Mouse (Mus musculus) embryonic facial prominence, embryonic 11.5 days (tissue): ENCODE results near the gene Depdc1b. TPM values are rescaled to one million over a fixed set of nuclear protein-coding genes. Genes with fewer than 3 reads are reported as not detected.

Source experiments
- ATAC-seq: fragments of 200-750 bp; cut with Nextera tagmentation; replicated peaks from 2 replicates; pipeline ENCODE4 v1.8.0; 2017; ENCODE audit warnings: low read depth; ENCODE audit not compliant: insufficient number of reproducible peaks, low FRiP score, low TSS enrichment
- DNase-seq: peaks from one replicate; pipeline ENCODE4 v3.0.0-alpha.2; 2015; ENCODE audit warnings: low spot score
- H3K27ac ChIP-seq: fragments of 300-500 bp; sonication (generic); replicated peaks from 2 replicates; pipeline ENCODE4 v1.5.1; 2014; ENCODE audit warnings: mild to moderate bottlenecking, low read depth, low read length, control low read depth
- H3K27me3 ChIP-seq: fragments of 300-500 bp; sonication (generic); 2 replicates; pipeline ENCODE4 v1.6.1; 2014; ENCODE audit warnings: mild to moderate bottlenecking, low read length, moderate library complexity, mixed read lengths; ENCODE audit not compliant: control insufficient read depth, insufficient read depth
- H3K36me3 ChIP-seq: fragments of 300-500 bp; sonication (generic); replicated peaks from 2 replicates; pipeline ENCODE4 v1.6.1; 2014; ENCODE audit warnings: low read depth, mild to moderate bottlenecking, low read length, moderate library complexity, mixed read lengths; ENCODE audit not compliant: control insufficient read depth, insufficient read depth
- H3K4me1 ChIP-seq: fragments of 300-500 bp; sonication (generic); 2 replicates; pipeline ENCODE4 v1.6.1; 2014; ENCODE audit warnings: low read length, mixed read lengths; ENCODE audit not compliant: control insufficient read depth, insufficient read depth
- H3K4me2 ChIP-seq: fragments of 300-500 bp; sonication (generic); 2 replicates; pipeline ENCODE4 v1.6.1; 2014; ENCODE audit warnings: low read depth, mild to moderate bottlenecking, control low read depth, low read length, moderate library complexity
- H3K4me3 ChIP-seq: fragments of 300-500 bp; sonication (generic); 2 replicates; pipeline ENCODE4 v1.5.1; 2014; ENCODE audit warnings: low read depth, low read length, control low read depth
- H3K9ac ChIP-seq: fragments of 300-500 bp; sonication (generic); replicated peaks from 2 replicates; pipeline ENCODE4 v1.6.1; 2014; ENCODE audit warnings: mild to moderate bottlenecking, control low read depth, low read length
- H3K9me3 ChIP-seq: fragments of 300-500 bp; sonication (generic); replicated peaks from 2 replicates; pipeline ENCODE4 v1.6.1; 2016; ENCODE audit warnings: mild to moderate bottlenecking, low read length, inconsistent platforms, mixed read lengths; ENCODE audit not compliant: control insufficient read depth
- WGBS: fragments of 180-500 bp; shearing (Covaris S2); extraction: QIAGEN DNeasy Blood & Tissue Kit; methylation state at CpG from one replicate; pipeline ENCODE4 v1.1.7; 2014; 5-methylcytosine and 5-hydroxymethylcytosine counted together
- polyA plus RNA-seq: library from polyadenylated mRNA; unstranded; fragments of >200 nt; fragmentation: Nextera tagmentation; extraction: Ambion mirVana; gene quantifications from 2 replicates; pipeline ENCODE4 v1.2.1, GENCODE M21; 2014

Gene Depdc1b
- polyA plus RNA-seq, 1 experiment from 2014 or later, result 15.7 TPM

DNA sequence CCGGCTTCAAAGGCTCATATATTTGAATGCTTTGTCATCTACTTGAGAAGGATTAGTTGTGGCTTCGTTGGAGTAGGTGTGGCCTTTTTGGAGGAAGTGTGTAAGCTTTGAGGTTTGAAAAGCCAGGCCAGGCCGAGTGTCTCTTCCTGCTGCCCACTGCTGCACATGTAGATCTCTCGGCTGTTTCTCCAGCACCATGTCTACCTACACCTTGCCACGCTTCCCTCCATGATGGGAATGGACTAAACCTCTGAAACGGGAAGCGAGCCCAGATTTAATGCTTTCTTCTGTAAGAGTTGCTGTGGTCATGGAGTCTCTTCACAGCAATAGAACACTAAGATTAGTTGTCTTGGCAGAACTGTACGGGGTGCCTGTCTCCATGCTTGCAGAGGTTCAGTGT, 4.1 kb downstream of the Depdc1b start:
- Histone ChIP-seq H3K36me3 (no peaks in the 10 kb centered on the region; the same call in 1 of the 2 replicates), H3K27ac (no peak overlapping the region), H3K9ac (no peak overlapping the region), H3K9me3 (no peaks in the 10 kb centered on the region), H3K4me1 (no peaks in the 10 kb centered on the region), H3K4me2 (no peak overlapping the region), H3K4me3 (no peak overlapping the region), H3K27me3 (no peaks in the 10 kb centered on the region)
- DNase-seq (no peak), ATAC-seq (no peak)
- WGBS, result 93% methylated on average over 8 of the region's 8 CpGs

DNA sequence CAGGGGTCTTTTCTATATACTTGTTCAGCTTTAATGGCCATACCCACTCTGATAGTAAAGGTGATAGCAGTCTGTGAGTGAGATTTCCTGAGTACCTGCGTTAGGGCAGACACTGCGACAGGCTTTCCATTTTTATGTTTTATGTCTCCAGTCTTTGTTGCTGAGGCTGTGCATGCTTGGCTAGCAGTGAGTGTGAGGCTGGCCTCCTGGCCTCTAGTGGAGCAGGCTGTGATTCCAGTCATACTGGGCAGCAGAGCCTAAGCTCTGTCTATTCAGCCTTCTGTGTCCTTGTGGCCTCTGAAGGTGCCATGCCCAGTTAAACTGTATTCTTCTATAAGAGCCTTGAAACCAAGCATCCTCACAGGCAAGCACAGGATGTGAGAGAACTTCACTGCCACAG, 6.3 kb downstream of the Depdc1b start:
- no peaks in the 10 kb centered on the region for H3K9me3 ChIP-seq
- H3K36me3 ChIP-seq, result no peaks in the 10 kb centered on the region; the same call in 1 of the 2 replicates
- no peaks in the 10 kb centered on the region for H3K27me3 ChIP-seq

DNA sequence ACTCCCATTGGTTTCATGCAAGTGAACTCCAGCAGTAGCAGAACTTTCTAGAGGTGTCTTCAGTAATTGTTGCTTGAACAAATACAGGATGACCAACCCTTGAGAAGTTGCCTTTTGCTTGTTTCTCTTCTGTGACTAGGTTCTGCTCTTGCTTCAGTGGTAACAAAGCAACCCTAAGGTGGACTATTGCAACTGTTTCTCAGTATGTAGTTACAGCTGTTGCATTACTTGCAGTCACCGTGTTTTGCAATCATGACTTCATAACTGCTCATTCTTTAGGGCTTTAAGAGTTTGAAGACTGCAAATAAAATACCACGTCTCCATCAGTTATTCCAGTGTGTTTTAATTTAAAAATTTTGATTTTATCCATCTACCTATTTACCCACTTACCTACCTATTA, 7.2 kb downstream of the Depdc1b start:
- Histone ChIP-seq H3K27me3 (no peaks in the 10 kb centered on the region), H3K36me3 (no peaks in the 10 kb centered on the region; the same call in 1 of the 2 replicates), H3K27ac (no peak overlapping the region), H3K9me3 (no peaks in the 10 kb centered on the region), H3K4me3 (no peak overlapping the region), H3K4me1 (no peaks in the 10 kb centered on the region), H3K4me2 (no peak overlapping the region), H3K9ac (no peak overlapping the region)
- no peak for DNase-seq
- WGBS, result 91% methylated on average over 2 of the region's 2 CpGs
- ATAC-seq, result no peak

More for the DNA sequence above, 6.3 kb downstream of the Depdc1b start:
- no peaks in the 10 kb centered on the region for H3K4me1 ChIP-seq
- no peak overlapping the region for H3K9ac ChIP-seq
- H3K4me2 ChIP-seq, result no peak overlapping the region
- H3K4me3 ChIP-seq, result no peak overlapping the region
- H3K27ac ChIP-seq, result no peak overlapping the region
- 94% methylated on average over 2 of the region's 2 CpGs for WGBS
- no peak for DNase-seq
- ATAC-seq, result no peak

DNA sequence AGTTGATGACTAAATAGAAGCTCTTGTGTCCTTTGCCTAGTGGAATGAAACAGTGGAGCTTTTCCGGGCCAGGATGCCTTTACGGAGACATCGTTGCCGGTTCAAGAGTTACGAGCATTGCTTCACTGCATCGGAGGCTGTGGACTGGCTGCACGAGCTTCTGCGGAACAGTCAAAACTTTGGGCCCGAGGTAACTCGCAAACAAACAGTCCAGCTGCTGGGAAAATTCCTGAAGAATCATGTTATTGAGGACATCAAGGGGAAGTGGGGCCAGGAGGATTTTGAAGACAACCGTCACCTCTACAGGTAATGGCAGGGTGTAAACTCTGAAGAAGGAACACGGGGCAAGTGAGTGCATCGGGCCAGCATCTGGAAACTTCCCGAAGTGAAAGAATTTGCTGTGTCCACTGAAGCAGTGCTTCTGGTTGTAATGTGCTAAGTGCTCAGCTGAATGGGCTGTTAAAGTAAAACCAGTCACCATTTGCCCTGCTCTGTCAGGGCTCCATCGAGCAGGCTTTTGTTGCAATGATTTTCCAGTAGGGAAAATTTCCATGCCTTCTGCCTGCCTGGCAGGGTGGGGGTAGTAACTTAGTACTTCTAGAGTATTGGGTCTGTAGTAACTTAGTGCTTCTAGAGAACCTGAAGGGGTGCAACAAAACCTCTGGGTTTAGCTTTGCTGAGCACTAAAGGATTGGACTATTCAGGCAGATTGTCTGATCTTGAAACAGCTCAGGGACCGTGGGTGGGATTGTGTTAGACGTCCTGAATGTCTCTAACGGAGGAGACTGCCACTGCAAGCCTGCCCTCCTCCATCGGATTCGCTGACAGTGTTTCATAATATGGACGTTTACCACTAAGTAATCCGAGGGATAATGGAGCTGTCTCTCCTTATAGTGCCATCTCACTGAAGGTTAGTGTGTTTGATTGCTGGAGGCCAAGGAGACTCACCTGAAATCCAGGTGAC, 8.0 kb downstream of the Depdc1b start:
- no peak overlapping the region for H3K4me2 ChIP-seq
- no peak overlapping the region for H3K27ac ChIP-seq
- no peaks in the 10 kb centered on the region; the same call in 1 of the 2 replicates for H3K36me3 ChIP-seq
- H3K9ac ChIP-seq, result no peak overlapping the region
- H3K4me1 ChIP-seq, result no peaks in the 10 kb centered on the region
- no peaks in the 10 kb centered on the region for H3K9me3 ChIP-seq
- DNase-seq (no peak), ATAC-seq (no peak)
- WGBS, result 93% methylated on average over 22 of the region's 22 CpGs
- H3K4me3 ChIP-seq, result no peak overlapping the region
- H3K27me3 ChIP-seq, result no peaks in the 10 kb centered on the region

DNA sequence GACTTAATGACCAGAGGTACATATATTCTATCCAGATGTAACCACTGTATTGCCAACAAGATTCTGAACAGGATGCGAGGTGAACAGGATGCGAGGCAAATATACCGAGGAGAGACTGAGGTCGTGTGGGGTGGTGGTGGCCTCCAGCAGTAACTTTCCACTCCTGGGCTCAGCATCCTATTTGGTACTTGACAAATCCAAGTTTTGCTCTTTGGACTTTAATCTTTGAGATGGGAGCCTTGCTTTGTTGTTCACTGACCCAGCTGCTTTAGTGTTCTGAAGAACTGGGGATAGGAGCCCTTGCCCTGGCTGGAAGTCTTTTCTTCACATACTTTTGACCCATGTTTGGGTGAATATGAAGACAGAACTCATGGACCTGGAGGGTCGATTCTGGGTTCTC, 9.7 kb downstream of the Depdc1b start:
- H3K4me1 ChIP-seq, result no peaks in the 10 kb centered on the region
- H3K9me3 ChIP-seq, result no peaks in the 10 kb centered on the region
- H3K4me2 ChIP-seq, result no peak overlapping the region
- ATAC-seq, result no peak
- no peak overlapping the region for H3K9ac ChIP-seq
- 88% methylated on average over 5 of the region's 5 CpGs for WGBS
- H3K27me3 ChIP-seq, result no peaks in the 10 kb centered on the region
- no peak overlapping the region for H3K4me3 ChIP-seq
- H3K36me3 ChIP-seq, result no peaks in the 10 kb centered on the region; the same call in 1 of the 2 replicates
- no peak for DNase-seq
- H3K27ac ChIP-seq, result no peak overlapping the region

DNA sequence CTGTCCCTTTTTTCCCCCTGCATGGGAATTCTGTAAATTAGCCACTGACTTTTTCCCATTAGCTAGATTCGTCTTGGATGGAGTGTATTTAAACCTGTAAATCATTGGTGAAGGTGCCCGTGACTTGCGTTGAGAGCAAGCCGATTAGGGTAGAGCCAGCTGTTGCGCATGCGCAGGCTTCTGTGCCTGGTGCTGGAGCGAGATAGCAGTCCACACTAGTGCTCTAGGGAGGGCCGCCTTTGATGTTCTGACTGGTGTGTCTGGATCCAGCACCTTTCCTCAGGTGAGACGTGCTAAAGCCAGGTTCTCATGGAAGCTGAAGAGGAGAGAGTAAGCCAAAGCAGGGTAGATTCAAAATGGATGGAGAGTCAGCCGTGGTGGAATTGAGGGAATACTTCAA, 10.2 kb downstream of the Depdc1b start:
- no peak overlapping the region for H3K4me3 ChIP-seq
- WGBS, result 93% methylated on average over 10 of the region's 10 CpGs

DNA sequence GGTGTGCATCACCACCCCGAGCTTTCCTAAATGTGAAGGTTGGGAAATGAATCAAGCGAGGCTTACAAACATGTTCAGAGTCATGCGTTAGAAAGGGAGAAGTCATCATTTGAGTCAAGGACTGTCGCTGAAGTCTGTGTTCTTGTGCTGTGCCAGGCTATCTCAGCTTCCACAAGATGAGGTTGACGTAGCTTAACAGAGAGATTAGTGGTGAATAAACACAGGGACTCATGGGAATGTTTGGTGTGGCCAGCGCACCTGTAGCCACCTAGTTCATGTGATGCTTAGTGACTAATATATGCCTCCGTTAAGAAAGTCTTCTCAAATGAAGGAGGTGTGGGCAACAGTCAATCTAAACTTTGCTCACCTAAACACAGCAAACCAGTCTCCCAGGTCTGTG, 10.9 kb downstream of the Depdc1b start:
- Histone ChIP-seq H3K9me3 (no peaks in the 10 kb centered on the region), H3K4me2 (no peak overlapping the region), H3K4me3 (no peak overlapping the region), H3K4me1 (no peaks in the 10 kb centered on the region), H3K27ac (no peak overlapping the region), H3K9ac (no peak overlapping the region), H3K36me3 (no peaks in the 10 kb centered on the region; the same call in 1 of the 2 replicates), H3K27me3 (no peaks in the 10 kb centered on the region)
- WGBS, result 86% methylated on average over 7 of the region's 7 CpGs
- ATAC-seq, result no peak
- DNase-seq, result no peak

More for the DNA sequence above, 10.2 kb downstream of the Depdc1b start:
- Histone ChIP-seq H3K4me2 (no peak overlapping the region), H3K27me3 (no peaks in the 10 kb centered on the region), H3K9ac (no peak overlapping the region), H3K27ac (no peak overlapping the region), H3K36me3 (no peaks in the 10 kb centered on the region; the same call in 1 of the 2 replicates), H3K4me1 (no peaks in the 10 kb centered on the region), H3K9me3 (no peaks in the 10 kb centered on the region)
- DNase-seq (no peak), ATAC-seq (no peak)
